Mouse (Mus musculus) layer of hippocampus, adult 9-10 months (tissue): ENCODE data around the gene Coq5.

Experiments used
- DNase-seq: peaks from one replicate; pipeline ENCODE4 v3.0.0; 2022; ENCODE audit warnings: low spot score

Gene Coq5

DNA sequence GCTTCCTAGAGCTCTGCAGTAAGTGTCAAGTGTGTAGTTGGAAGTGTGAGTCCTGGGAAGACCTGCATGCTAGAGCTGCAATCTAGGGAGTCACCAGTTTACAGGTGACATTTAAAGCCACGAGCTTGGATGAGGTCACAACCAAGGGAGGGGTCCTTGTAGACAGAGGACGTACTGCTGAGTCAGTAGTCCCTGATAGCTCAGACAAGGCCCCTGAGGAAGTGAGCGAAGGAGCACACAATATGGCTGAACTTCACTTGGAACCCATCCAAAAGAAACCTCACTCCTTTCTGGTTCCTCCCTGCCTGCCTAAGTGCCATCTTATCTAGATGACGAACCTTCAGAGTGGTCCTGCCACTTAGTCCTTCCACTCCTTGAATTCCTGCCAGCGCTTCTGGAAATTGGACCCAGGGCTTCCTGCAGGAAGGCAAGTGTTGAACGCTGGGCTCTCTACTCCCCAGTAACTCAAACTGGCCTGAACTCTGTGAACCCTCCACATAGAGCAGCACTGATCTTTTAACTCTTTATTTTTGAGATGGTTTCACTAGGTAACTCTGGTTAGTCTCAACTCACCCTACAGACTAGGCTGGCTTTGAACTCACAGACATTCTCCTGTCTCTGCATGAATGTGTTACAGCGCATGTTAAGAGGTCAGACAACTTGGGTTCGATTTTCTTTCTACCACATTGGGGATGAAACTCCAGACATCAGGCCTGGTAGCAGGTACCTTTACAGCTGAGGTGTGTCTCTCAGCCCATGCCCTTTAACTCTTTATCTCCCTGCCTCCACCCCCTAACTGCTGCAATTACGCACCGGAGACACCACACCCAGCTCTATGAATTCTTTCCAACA is 33.6 kb downstream of the Coq5 start:
- DNase-seq, result no peak

- no peak for DNase-seq
These were observed 34.1 kb downstream of the Coq5 start for GRCm38 (mm10) chr5:115313668-115313943.

DNA sequence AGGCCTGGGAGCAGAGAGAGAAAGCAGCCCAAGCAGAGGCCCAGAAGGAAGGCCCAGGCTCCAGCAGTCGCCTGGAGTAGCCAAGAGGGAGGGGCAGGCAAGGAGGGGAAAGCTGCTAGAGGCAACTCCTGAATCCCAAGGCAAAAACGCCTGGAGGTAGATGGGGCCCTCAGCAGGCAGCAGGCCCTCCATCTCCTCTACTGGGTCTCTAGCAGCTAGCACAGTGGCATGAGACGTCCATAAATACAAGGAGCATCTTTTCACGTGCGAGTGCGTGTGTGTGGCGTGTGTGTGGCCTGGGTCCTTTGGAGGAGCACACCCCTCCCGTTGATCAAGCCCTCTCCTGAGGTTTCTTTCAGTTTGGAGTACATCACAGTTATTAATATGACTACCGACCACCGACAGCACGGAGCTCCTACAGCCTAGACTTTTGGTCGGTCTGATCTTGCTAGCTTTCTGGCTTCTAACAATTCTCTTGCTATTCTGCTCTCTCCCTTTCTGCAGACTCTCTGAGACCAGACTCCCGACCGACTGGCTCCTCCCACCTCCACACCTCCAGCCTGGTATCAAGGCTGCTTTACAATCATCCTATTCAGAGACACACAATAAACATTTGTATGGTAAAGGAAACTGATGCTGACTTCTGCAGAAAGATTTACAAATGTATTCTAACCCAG is 37.6 kb downstream of the Coq5 start:
- no peak for DNase-seq

GRCm38 (mm10) chr5:115317645-115318328 is 38.3 kb downstream of the Coq5 start:
- no peak for DNase-seq

- peak; percentile 69 for DNase-seq
These were observed 39.8 kb downstream of the Coq5 start for GRCm38 (mm10) chr5:115319004-115319940.

- DNase-seq, result no peak
These were observed 46.9 kb downstream of the Coq5 start for GRCm38 (mm10) chr5:115326256-115326831.

GRCm38 (mm10) chr5:115326875-115327609 is 47.6 kb downstream of the Coq5 start, which contains the start of gene Srsf9:
TSS of gene Srsf9 (plus strand) at chr5:115327177.
- DNase-seq, result peak; percentile 80

DNA sequence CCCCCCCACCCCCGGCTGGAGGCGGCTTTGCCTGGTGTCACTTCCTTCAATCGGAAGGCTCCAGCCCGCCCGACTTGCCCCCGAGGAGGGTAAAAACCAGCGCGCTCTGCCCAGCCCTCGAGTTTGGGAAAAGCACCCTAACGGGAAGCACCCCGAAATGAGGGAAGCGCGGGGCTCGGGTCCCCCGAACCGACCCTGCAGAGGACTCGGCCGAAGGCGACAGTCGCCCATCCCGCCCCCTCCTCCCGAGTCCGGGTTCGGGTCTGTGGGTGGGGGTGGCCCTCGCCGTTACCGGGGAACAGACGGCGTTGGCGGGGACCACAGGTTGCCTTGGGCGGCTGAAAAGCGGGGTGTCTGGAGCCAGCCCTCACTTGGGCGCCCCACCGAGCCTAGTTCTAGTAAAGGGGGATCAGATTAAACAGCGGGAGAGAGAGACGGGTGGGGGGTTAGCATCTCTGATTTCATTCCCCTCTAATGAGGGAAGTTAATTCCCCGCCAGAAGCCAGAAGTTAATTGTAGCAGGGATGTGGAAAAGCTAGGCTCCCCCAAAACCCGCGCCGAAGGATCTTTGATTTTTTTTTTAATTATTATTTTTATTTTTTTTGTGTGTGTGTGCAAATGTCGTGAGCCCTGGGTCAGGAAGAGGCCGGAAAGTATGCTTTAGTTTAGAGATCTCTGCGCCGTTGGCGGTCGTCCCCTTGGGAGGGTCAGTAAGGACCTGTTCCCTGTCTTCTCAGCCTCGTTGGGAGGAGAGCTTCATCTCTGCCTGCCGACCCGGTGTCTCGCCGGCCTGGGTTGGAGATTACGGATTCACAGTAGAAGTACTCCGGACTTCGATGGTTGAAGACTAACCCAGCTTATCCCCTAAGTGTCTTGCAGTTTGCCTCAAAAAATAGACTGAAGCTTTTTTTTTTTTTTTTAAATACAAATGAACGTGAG is 48.4 kb downstream of the Coq5 start:
- no peak for DNase-seq

GRCm38 (mm10) chr5:115330955-115331354 is 51.5 kb downstream of the Coq5 start:
- no peak for DNase-seq

DNA sequence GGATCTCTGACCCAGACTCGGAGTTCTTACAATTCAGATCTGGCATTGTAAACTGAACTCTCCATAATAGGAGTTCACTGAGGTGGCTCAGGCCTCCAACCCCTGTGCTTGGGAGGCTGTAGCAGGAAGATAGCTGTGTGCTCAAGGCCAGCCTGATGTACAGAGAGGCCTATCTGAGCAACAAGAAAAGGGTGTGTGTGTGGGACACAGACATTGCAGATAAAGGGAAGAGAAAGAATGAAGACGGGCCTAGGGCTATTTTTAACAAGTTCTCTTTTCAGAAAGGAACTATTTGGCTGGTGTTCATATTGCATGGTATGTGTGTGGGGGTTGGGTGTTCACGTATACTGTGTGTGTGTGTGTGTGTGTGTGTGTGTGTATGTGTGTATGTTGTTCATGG is 54.2 kb downstream of the Coq5 start:
- no peak for DNase-seq

GRCm38 (mm10) chr5:115340007-115340406 is 60.5 kb downstream of the Coq5 start:
- DNase-seq, result no peak

DNA sequence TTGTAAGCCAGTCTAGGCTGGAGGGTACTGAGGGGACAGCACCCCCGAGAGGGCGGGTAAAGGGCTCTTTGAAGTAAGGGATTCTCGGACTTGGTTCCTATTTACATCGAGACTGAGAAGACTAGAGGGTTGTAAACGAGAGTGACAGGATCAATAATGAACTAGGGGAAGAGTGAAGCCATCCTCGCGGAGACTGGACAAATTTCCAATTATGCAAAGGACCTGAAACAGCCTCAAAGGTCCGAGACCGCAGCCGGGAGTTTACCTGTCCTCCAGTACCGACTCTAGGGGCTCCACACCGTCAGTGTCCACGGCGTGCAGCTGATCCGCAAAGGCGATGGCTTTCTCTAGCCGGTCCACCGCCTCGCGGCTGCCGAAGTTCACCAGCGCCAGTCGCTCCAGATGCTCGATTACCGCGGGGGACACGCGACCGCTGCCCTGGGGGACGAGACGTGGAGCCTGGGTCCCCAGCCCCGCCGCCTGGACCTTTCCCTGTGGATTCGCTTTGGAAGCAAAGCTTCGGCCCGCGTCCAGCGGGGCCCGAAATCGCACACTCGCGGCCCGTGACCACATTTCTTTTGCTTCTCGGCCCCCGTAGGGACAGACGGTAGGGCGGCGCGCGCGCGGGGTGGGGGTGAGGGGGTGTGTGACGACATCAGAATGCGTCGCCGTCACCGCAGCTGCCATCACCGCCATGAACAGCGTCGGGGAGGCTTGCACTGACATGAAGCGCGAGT is 61.3 kb downstream of the Coq5 start, which contains the start of the genes Gatc and Triap1:
TSS of gene Gatc (minus strand) at position 602 of the 737 bp plus-strand sequence.
TSS of gene Triap1 (plus strand) at position 649 of the 737 bp plus-strand sequence.
- DNase-seq, result peak; percentile 67

- no peak for DNase-seq
These were observed 62.1 kb downstream of the Coq5 start for GRCm38 (mm10) chr5:115341314-115342165.
